ENCODE assay signal across 8 mouse cellular contexts in the genomic region with DNA sequence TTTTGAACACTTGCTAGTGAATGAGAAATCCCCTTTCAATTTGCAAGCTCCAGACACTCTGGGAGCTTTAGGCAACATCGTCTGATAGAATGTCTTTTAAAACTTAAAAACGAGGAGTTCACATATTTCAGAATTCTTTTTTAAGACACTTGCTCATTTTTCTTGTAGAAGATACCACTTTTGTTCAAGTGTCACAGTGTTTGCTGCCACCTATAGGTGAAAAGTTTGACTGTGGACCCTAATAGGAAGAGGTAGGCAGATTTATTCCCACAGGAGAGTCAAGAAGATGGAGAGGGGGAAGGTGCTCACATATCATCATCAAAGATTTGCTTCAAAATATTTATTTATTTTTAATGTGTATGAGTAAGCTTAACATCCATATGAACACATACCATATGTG. TPM values are rescaled to one million over a fixed set of nuclear protein-coding genes. Genes with fewer than 3 reads are reported as not detected.
DNase-seq lines count a peak whose midpoint lies in the region; ATAC-seq and TF ChIP-seq lines count a peak whose summit lies in the region.

No protein-coding gene starts in this region.

- peaks cover 2% of the 10 kb centered on the region; the same call in 1 of the 2 replicates for H3K36me3 ChIP-seq in kidney, adult 2 months (ENCODE audit: control insufficient read depth, insufficient read depth, low read length)
- peaks cover 87% of the 10 kb centered on the region for H3K36me3 ChIP-seq in kidney, embryonic 15.5 days
- peaks cover 43% of the 10 kb centered on the region for H3K36me3 ChIP-seq in neural tube, embryonic 15.5 days

- DNase-seq in kidney, adult 2 months, result peak; percentile 67
- DNase-seq in right cerebral cortex, postnatal 10 days (ENCODE audit: low spot score in 2 of 2), result peak; percentile 62 to 72
- no peak for DNase-seq in right cerebral cortex, postnatal 25 days
- peak; percentile 54 for DNase-seq in retina, postnatal 1 day
- DNase-seq in adrenal gland, adult 18-20 months (ENCODE audit: low spot score in 2 of 2), result no peak

- no peak overlapping the region for H3K27ac ChIP-seq in kidney, adult 2 months (ENCODE audit: insufficient read depth, low read depth, low read length)
- H3K27ac ChIP-seq in kidney, embryonic 15.5 days, result no peak overlapping the region
- no peak overlapping the region for H3K27ac ChIP-seq in cortical plate, adult 2 months (ENCODE audit: insufficient read depth, low read length)
- no peak overlapping the region for H3K27ac ChIP-seq in neural tube, embryonic 15.5 days (replicated peaks)

- H3K4me3 ChIP-seq in kidney, adult 2 months (ENCODE audit: insufficient read depth, low read depth, low read length), result no peak overlapping the region
- no peak overlapping the region for H3K4me3 ChIP-seq in kidney, embryonic 15.5 days (replicated peaks)
- no peak overlapping the region for H3K4me3 ChIP-seq in cortical plate, adult 2 months (ENCODE audit: insufficient read depth, low read length)
- no peak overlapping the region for H3K4me3 ChIP-seq in neural tube, embryonic 15.5 days (replicated peaks)

- no peaks in the 10 kb centered on the region for H3K9me3 ChIP-seq in kidney, embryonic 15.5 days (replicated peaks)
- H3K9me3 ChIP-seq in neural tube, embryonic 15.5 days (replicated peaks), result no peaks in the 10 kb centered on the region

- H3K4me2 ChIP-seq in kidney, embryonic 15.5 days, result no peak overlapping the region
- no peak overlapping the region for H3K4me2 ChIP-seq in neural tube, embryonic 15.5 days

- no peaks in the 10 kb centered on the region for H3K27me3 ChIP-seq in kidney, adult 2 months (replicated peaks; ENCODE audit: control insufficient read depth, insufficient read depth, low read length)
- no peaks in the 10 kb centered on the region for H3K27me3 ChIP-seq in kidney, embryonic 15.5 days
- H3K27me3 ChIP-seq in neural tube, embryonic 15.5 days (replicated peaks), result no peaks in the 10 kb centered on the region

- no peak for ATAC-seq in kidney, embryonic 15.5 days (replicated peaks; ENCODE audit: low FRiP score)
- ATAC-seq in neural tube, embryonic 15.5 days (ENCODE audit: low FRiP score), result no peak

- no peak for TF ChIP-seq CTCF in kidney, adult 2 months (conservative IDR thresholded peaks at IDR 0.05; ENCODE audit: insufficient read depth, insufficient read length, low read depth, low read length)
- 0 out of 2 replicates have a peak, but pooled peaks have one; percentile 17 for TF ChIP-seq CTCF in cortical plate, adult 2 months (IDR thresholded peaks at IDR 0.05; ENCODE audit: extremely low read depth, insufficient read depth, low read length)

- WGBS in kidney, adult 2 months, result 56% methylated on average over 2 of the region's 2 CpGs
- 74% methylated on average over 2 of the region's 2 CpGs for WGBS in kidney, embryonic 15.5 days
- WGBS in neural tube, embryonic 15.5 days, result 83% methylated on average over 2 of the region's 2 CpGs

- TF ChIP-seq POLR2A in kidney, adult 2 months (IDR thresholded peaks at IDR 0.05; ENCODE audit: low read depth, low read length), result no peak
- no peak for TF ChIP-seq POLR2A in cortical plate, adult 2 months (IDR thresholded peaks at IDR 0.05; ENCODE audit: extremely low read depth, insufficient read depth, low read length)

- peaks cover 10% of the 10 kb centered on the region; the same call in 1 of the 2 replicates for H3K4me1 ChIP-seq in kidney, adult 2 months (ENCODE audit: control insufficient read depth, insufficient read depth, low read length)
- no peaks in the 10 kb centered on the region for H3K4me1 ChIP-seq in kidney, embryonic 15.5 days
- H3K4me1 ChIP-seq in cortical plate, adult 2 months (ENCODE audit: control insufficient read depth, insufficient read depth, low read length), result peaks cover 2% of the 10 kb centered on the region; the same call in 1 of the 2 replicates
- no peaks in the 10 kb centered on the region for H3K4me1 ChIP-seq in neural tube, embryonic 15.5 days

- no peak overlapping the region for H3K9ac ChIP-seq in kidney, embryonic 15.5 days
- H3K9ac ChIP-seq in neural tube, embryonic 15.5 days (replicated peaks), result no peak overlapping the region

RNA-seq across cellular contexts. Expression of a gene that starts 8.4 kb away (rescaled TPM):
- 28.4 and 33.0 TPM in 2 replicates for polyA plus RNA-seq in kidney, adult 2 months (2012; rRNA removed)
- 62.1 and 64.1 TPM in 2 replicates for polyA plus RNA-seq in kidney, embryonic 15.5 days (2015; fragmentation: Nextera tagmentation; extraction: Ambion mirVana)
- 18.4 and 20.2 TPM in 2 replicates for polyA plus RNA-seq in cortical plate, adult 2 months (2012; rRNA removed)
- polyA plus RNA-seq in neural tube, embryonic 15.5 days (2015; fragmentation: Nextera tagmentation; extraction: Ambion mirVana), result 47.9 and 53.1 TPM in 2 replicates
- 10 to 100 TPM; 10.4 to 13.5 TPM for total RNA-seq in adrenal gland, adult 18-20 months (2021)

RNA-seq across cellular contexts. Expression of a gene that starts 59.5 kb away (rescaled TPM):
- 60.5 and 66.6 TPM in 2 replicates for polyA plus RNA-seq in kidney, adult 2 months (2012; rRNA removed)
- polyA plus RNA-seq in kidney, embryonic 15.5 days (2015; fragmentation: Nextera tagmentation; extraction: Ambion mirVana), result 106 and 110 TPM in 2 replicates
- 42.8 and 44.8 TPM in 2 replicates for polyA plus RNA-seq in cortical plate, adult 2 months (2012; rRNA removed)
- 51.4 and 64.5 TPM in 2 replicates for polyA plus RNA-seq in neural tube, embryonic 15.5 days (2015; fragmentation: Nextera tagmentation; extraction: Ambion mirVana)
- total RNA-seq in adrenal gland, adult 18-20 months (2021), result 10 to 100 TPM; 50.6 to 80.7 TPM

Comparison
In these comparisons a context has a peak if more than half of its experiments do, and no peak if none do; other contexts are left out.
1. DNase-seq: peak in kidney, adult 2 months (single experiment), right cerebral cortex, postnatal 10 days (2 of 2) and retina, postnatal 1 day (single experiment); none in right cerebral cortex, postnatal 25 days (single experiment) and adrenal gland, adult 18-20 months (0 of 2).